Comparison of ENCODE assay signal across 9 mouse cellular contexts in the genomic region with DNA sequence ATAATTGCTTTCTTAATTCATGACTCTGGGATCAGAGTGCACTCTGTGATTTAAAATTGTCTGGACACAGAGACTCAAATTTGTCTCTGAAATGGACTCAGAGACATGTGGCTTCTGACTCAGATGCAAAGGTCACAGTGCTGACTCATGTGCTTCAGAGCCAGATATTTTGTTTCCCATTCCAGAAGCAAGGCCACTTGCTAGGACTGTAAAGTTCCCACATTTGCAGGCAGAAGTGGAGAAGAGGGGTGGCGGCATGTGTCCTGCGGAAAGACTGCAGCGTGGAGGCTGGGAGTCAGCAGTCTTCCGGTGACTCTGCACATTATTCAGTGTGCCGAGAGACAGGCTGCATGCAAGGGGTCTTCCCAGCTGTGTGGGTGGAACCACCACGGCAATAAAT.
DNase-seq lines count a peak whose midpoint lies in the region; ATAC-seq and TF ChIP-seq lines count a peak whose summit lies in the region.
"Had no signal": no experiment of that assay in that cellular context is flagged by ENCODE, and none has a peak within 500 bp of the region (broad histone marks: within the 10 kb centered on the region; RNA-seq: fewer than 3 reads in every experiment).

No protein-coding gene starts in this region.

- H3K4me3 ChIP-seq in myocyte = no peak overlapping the region
- H3K4me3 ChIP-seq in forebrain, embryonic 11.5 days (ENCODE audit: low read depth, low read length) = no peak overlapping the region

- H3K4me1 ChIP-seq in forebrain, embryonic 11.5 days (replicated peaks; ENCODE audit: control insufficient read depth, insufficient read depth, low read length) = no peaks in the 10 kb centered on the region

- no peak overlapping the region for H3K9ac ChIP-seq in forebrain, embryonic 11.5 days (ENCODE audit: low read length)

- TF ChIP-seq POLR2A in myocyte (IDR thresholded peaks at IDR 0.05; ENCODE audit: insufficient read length, low read depth) = no peak

- no peaks in the 10 kb centered on the region for H3K36me3 ChIP-seq in myocyte (ENCODE audit: control insufficient read depth, insufficient read depth)
- H3K36me3 ChIP-seq in forebrain, embryonic 11.5 days (ENCODE audit: control insufficient read depth, insufficient read depth, low read length) = no peaks in the 10 kb centered on the region

- no peaks in the 10 kb centered on the region for H3K9me3 ChIP-seq in forebrain, embryonic 11.5 days (ENCODE audit: control insufficient read depth, low read length)

- ATAC-seq in forebrain, embryonic 11.5 days (replicated peaks; ENCODE audit: low FRiP score) = no peak

- DNase-seq in cerebellum, adult 18-20 months = peak; percentile 5 to 18
- no peak for DNase-seq in cerebellum, postnatal 10 days
- peak; percentile 7 for DNase-seq in lung, postnatal 36 days
- no peak for DNase-seq in lung, postnatal 25 days (ENCODE audit: low spot score)
- peak; percentile 6 to 11 for DNase-seq in heart, postnatal 10 days
- DNase-seq in forebrain, embryonic 11.5 days (ENCODE audit: low spot score) = no peak
- no peak for DNase-seq in right cerebral cortex, postnatal 36 days (ENCODE audit: low spot score in 2 of 2)
- DNase-seq: thymus, postnatal 25 days had no signal

- intact Hi-C loops in heart, postnatal 10 days (cut with DNase I) = no loop called here

- no peak overlapping the region for H3K27ac ChIP-seq in forebrain, embryonic 11.5 days (ENCODE audit: low read depth, low read length)

- H3K79me2 ChIP-seq in myocyte (ENCODE audit: control insufficient read depth, insufficient read depth) = no peaks in the 10 kb centered on the region

- peak overlapping the region; percentile 88 for H3K4me2 ChIP-seq in myocyte (ENCODE audit: low read depth)
- H3K4me2 ChIP-seq in forebrain, embryonic 11.5 days (ENCODE audit: low read depth, low read length, severe bottlenecking) = no peak overlapping the region

- H3K27me3 ChIP-seq in myocyte (ENCODE audit: control insufficient read depth, insufficient read depth, insufficient read length) = no peaks in the 10 kb centered on the region
- no peaks in the 10 kb centered on the region for H3K27me3 ChIP-seq in forebrain, embryonic 11.5 days (ENCODE audit: control insufficient read depth, insufficient read depth, low read length)

- WGBS in forebrain, embryonic 11.5 days = 85% methylated on average over 6 of the region's 6 CpGs

- no peak overlapping the region for H3ac ChIP-seq in myocyte (ENCODE audit: control insufficient read depth, insufficient read length)

TF ChIP-seq in myocyte, 11 proteins besides CTCF, POLR2A, EP300 and RAD21:
- no peak for TF ChIP-seq TCF12 (IDR thresholded peaks at IDR 0.05; ENCODE audit: insufficient read depth, poor library complexity, severe bottlenecking)
- no peak for TF ChIP-seq POLR2AphosphoS2 (IDR thresholded peaks at IDR 0.05; ENCODE audit: insufficient read length, low read depth)
- no peak for TF ChIP-seq CEBPB (IDR thresholded peaks at IDR 0.05; ENCODE audit: insufficient read depth, poor library complexity, severe bottlenecking)
- no peak for TF ChIP-seq E2F4 (IDR thresholded peaks at IDR 0.05; ENCODE audit: insufficient read depth)
- TF ChIP-seq MYOG (IDR thresholded peaks at IDR 0.05; ENCODE audit: control insufficient read depth in 1 of 3, insufficient read depth in 1 of 3, insufficient read length in 2 of 3, low read depth in 2 of 3) = peak in 1 of 3 experiments; percentile 34
- TF ChIP-seq MAX (IDR thresholded peaks at IDR 0.05; ENCODE audit: low read depth) = peak; percentile 50
- TF ChIP-seq SRF (IDR thresholded peaks at IDR 0.05; ENCODE audit: control insufficient read depth, insufficient read length, low read depth) = no peak
- no peak for TF ChIP-seq TCF3 (IDR thresholded peaks at IDR 0.05; ENCODE audit: insufficient read length, low read depth)
- no peak for TF ChIP-seq REST (IDR thresholded peaks at IDR 0.05; ENCODE audit: insufficient read depth, insufficient read length)
- peak in 1 of 3 experiments; percentile 48 for TF ChIP-seq MYOD1 (IDR thresholded peaks at IDR 0.05; ENCODE audit: control insufficient read depth in 1 of 3, insufficient read length in 2 of 3, low read depth in 2 of 3)
- TF ChIP-seq USF1 (IDR thresholded peaks at IDR 0.05; ENCODE audit: low read depth) = peak; percentile 22

Comparison
In these comparisons a context has a peak if more than half of its experiments do, and no peak if none do; other contexts are left out.
1. DNase-seq: peak in cerebellum, adult 18-20 months (2 of 2), lung, postnatal 36 days (single experiment) and heart, postnatal 10 days (2 of 2); none in cerebellum, postnatal 10 days (0 of 2), lung, postnatal 25 days (single experiment), forebrain, embryonic 11.5 days (single experiment) and right cerebral cortex, postnatal 36 days (0 of 2).